Mouse (Mus musculus) layer of hippocampus, adult 9-10 months (tissue): Measurements from ENCODE around the gene Gm28891.
"Not testable (repeated sequence)": the region's sequence is repeated elsewhere in the genome, so short reads cannot be mapped to it uniquely, and the experiment has no call there.

Source experiments
- DNase-seq: peaks from one replicate; pipeline ENCODE4 v3.0.0; 2022; ENCODE audit warnings: low spot score

Gm28891 gene

DNA sequence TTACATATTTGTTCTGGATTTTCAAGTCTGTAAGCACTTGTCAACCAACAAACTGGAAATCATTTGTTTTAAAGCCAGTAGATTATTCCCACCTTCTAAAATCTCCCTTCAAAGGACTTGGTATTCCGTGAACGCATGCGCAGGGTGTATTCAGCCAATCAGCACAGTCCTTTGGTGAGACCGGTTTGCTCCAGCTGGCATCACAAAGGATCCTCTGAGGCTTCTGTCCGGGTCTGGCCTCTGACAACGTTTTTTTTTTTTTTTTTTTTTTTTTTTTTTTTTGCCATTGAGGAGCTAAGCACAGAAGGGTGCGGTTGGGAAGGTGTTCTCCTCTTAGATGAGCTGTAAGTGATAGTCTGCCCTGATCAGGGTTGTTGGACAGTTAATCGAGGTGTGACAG, at the start of gene Gm28891:
TSS of gene Gm28891 (plus strand) at position 301 of the 400 bp plus-strand sequence.
- DNase-seq = not testable (repeated sequence)
